Mouse (Mus musculus) CH12.LX (cell line): Measurements from ENCODE around the gene Fxyd3. TPM values are rescaled to one million over a fixed set of nuclear protein-coding genes. Genes with fewer than 3 reads are reported as not detected.

Experiments
- DNase-seq: peaks from one replicate; pipeline ENCODE4 v3.0.0-alpha.2; 2013; ENCODE audit errors: extremely low read depth
- H3K27ac ChIP-seq: 2 replicates; pipeline ENCODE4 v1.5.1; 2012; ENCODE audit warnings: low read depth, mild to moderate bottlenecking, control low read depth, moderate library complexity; ENCODE audit not compliant: insufficient read depth
- H3K27me3 ChIP-seq: replicated peaks from 2 replicates; pipeline ENCODE3; 2012; ENCODE audit warnings: inconsistent platforms
- H3K36me3 ChIP-seq, 2 experiments: replicated peaks in 1 of 2; 2 replicates each; pipeline versions ENCODE3 to v1.6.1; 2012; ENCODE audit warnings: inconsistent platforms in 1 of 2, low read length in 1 of 2, mild to moderate bottlenecking in 1 of 2, mixed read lengths in 1 of 2, moderate library complexity in 1 of 2; ENCODE audit not compliant: control insufficient read depth in 1 of 2, insufficient read depth in 1 of 2
- H3K4me1 ChIP-seq, 2 experiments: 2 replicates each; pipeline ENCODE4 v1.6.1; 2012; ENCODE audit warnings: inconsistent platforms in 1 of 2, moderate library complexity in 1 of 2; ENCODE audit not compliant: insufficient read depth in 2 of 2, control insufficient read depth in 1 of 2
- H3K4me2 ChIP-seq: 2 replicates; pipeline ENCODE4 v1.6.1; 2012; ENCODE audit warnings: low read depth, mild to moderate bottlenecking, control low read depth; ENCODE audit not compliant: poor library complexity, insufficient read depth, severe bottlenecking
- H3K4me3 ChIP-seq, 3 experiments: fragments of 150-350 bp in 1 of 3; sonication (generic) in 1 of 3; replicated peaks in 1 of 3; 2 replicates each; pipeline versions ENCODE3 to v1.5.1; 2011 to 2012; ENCODE audit warnings: low read depth in 2 of 3, low read length in 2 of 3, mild to moderate bottlenecking in 2 of 3, moderate library complexity in 2 of 3, control low read depth in 1 of 3, improper control_type of control experiment in 1 of 3, inconsistent platforms in 1 of 3, mixed read lengths in 1 of 3; ENCODE audit not compliant: poor library complexity in 1 of 3
- H3K79me2 ChIP-seq: replicated peaks from 2 replicates; pipeline ENCODE4 v1.6.1; 2012; ENCODE audit warnings: mild to moderate bottlenecking, moderate library complexity; ENCODE audit not compliant: control insufficient read depth, poor library complexity, insufficient read depth, severe bottlenecking; ENCODE audit errors: extremely low read depth
- H3K9ac ChIP-seq: 2 replicates; pipeline ENCODE4 v1.6.1; 2012; ENCODE audit warnings: low read depth, mild to moderate bottlenecking, control low read depth, moderate library complexity; ENCODE audit not compliant: insufficient read depth
- H3K9me3 ChIP-seq: replicated peaks from 2 replicates; pipeline ENCODE3; 2012; ENCODE audit warnings: low read length, inconsistent platforms, mixed read lengths
- BHLHE40 ChIP-seq: IDR thresholded peaks from 2 replicates; pipeline ENCODE4 v1.6.1; 2011; ENCODE audit warnings: mild to moderate bottlenecking, low read depth, low read length, improper control_type of control experiment
- CHD2 ChIP-seq: IDR thresholded peaks from 2 replicates; pipeline ENCODE4 v1.6.1; 2011; ENCODE audit warnings: low read length, improper control_type of control experiment
- CTCF ChIP-seq, 2 experiments: IDR thresholded peaks in 1 of 2; conservative IDR thresholded peaks in 1 of 2; 2 replicates each; pipeline ENCODE4 v1.5.1; 2011 to 2012; ENCODE audit warnings: low read depth in 2 of 2, low read length in 2 of 2, improper control_type of control experiment in 1 of 2, inconsistent platforms in 1 of 2, mild to moderate bottlenecking in 1 of 2, moderate library complexity in 1 of 2
- EP300 ChIP-seq: IDR thresholded peaks from 2 replicates; pipeline ENCODE4 v1.6.1; 2011; ENCODE audit warnings: low read length, improper control_type of control experiment
- ETS1 ChIP-seq: conservative IDR thresholded peaks from 2 replicates; pipeline ENCODE4 v1.6.1; 2012; ENCODE audit warnings: low read depth, mild to moderate bottlenecking, inconsistent platforms, low read length, improper control_type of control experiment, moderate library complexity
- JUND ChIP-seq: conservative IDR thresholded peaks from 2 replicates; pipeline ENCODE4 v1.6.1; 2011; ENCODE audit warnings: low read depth, low read length, improper control_type of control experiment
- MAFK ChIP-seq: IDR thresholded peaks from 2 replicates; pipeline ENCODE4 v1.6.1; 2011; ENCODE audit warnings: low read length, improper control_type of control experiment; ENCODE audit not compliant: insufficient replicate concordance
- MAX ChIP-seq: IDR thresholded peaks from 2 replicates; pipeline ENCODE4 v1.6.1; 2011; ENCODE audit warnings: low read length, improper control_type of control experiment
- MXI1 ChIP-seq: IDR thresholded peaks from 2 replicates; pipeline ENCODE4 v1.6.1; 2011; ENCODE audit warnings: mild to moderate bottlenecking, low read depth, low read length, improper control_type of control experiment
- NELFE ChIP-seq: IDR thresholded peaks from 2 replicates; pipeline ENCODE4 v1.6.1; 2011; ENCODE audit warnings: low read depth, low read length, improper control_type of control experiment
- NRF1 ChIP-seq: IDR thresholded peaks from 2 replicates; pipeline ENCODE4 v1.6.1; 2014; ENCODE audit warnings: low read depth, mild to moderate bottlenecking, inconsistent platforms, low read length, improper control_type of control experiment, moderate library complexity
- POLR2A ChIP-seq: IDR thresholded peaks from 2 replicates; pipeline ENCODE4 v1.6.1; 2011; ENCODE audit warnings: low read depth, mild to moderate bottlenecking, improper control_type of control experiment, low read length
- POLR2AphosphoS2 ChIP-seq: IDR thresholded peaks from 2 replicates; pipeline ENCODE4 v1.6.1; 2011; ENCODE audit warnings: low read depth, low read length, improper control_type of control experiment
- RAD21 ChIP-seq: IDR thresholded peaks from 2 replicates; pipeline ENCODE4 v1.6.1; 2011; ENCODE audit warnings: low read depth, mild to moderate bottlenecking, low read length, improper control_type of control experiment, moderate library complexity
- SIN3A ChIP-seq: IDR thresholded peaks from 2 replicates; pipeline ENCODE4 v1.6.1; 2012; ENCODE audit warnings: low read length, improper control_type of control experiment, inconsistent platforms
- SMC3 ChIP-seq: IDR thresholded peaks from 2 replicates; pipeline ENCODE4 v1.6.1; 2011; ENCODE audit warnings: low read depth, low read length, improper control_type of control experiment
- TCF12 ChIP-seq: IDR thresholded peaks from 2 replicates; pipeline ENCODE4 v1.6.1; 2014; ENCODE audit warnings: low read depth, mild to moderate bottlenecking, inconsistent platforms, low read length, improper control_type of control experiment
- USF1 ChIP-seq: IDR thresholded peaks from 2 replicates; pipeline ENCODE4 v1.6.1; 2014; ENCODE audit warnings: low read depth, mild to moderate bottlenecking, inconsistent platforms, low read length, improper control_type of control experiment
- ZC3H11A ChIP-seq: IDR thresholded peaks from 2 replicates; pipeline ENCODE4 v1.6.1; 2012; ENCODE audit warnings: low read depth, mild to moderate bottlenecking, inconsistent platforms, low read length, improper control_type of control experiment
- ZMIZ1 ChIP-seq: IDR thresholded peaks from 2 replicates; pipeline ENCODE4 v1.6.1; 2012; ENCODE audit warnings: low read depth, mild to moderate bottlenecking, inconsistent platforms, low read length, improper control_type of control experiment
- ZNF384 ChIP-seq: IDR thresholded peaks from 2 replicates; pipeline ENCODE4 v1.6.1; 2012; ENCODE audit warnings: low read depth, low read length, improper control_type of control experiment, inconsistent platforms
- dilution Hi-C: fragments of 300-500 bp; cut with MboI; formaldehyde crosslinking; loops from 2 replicates; pipeline ENCODE4 v1.14.3; 2020; ENCODE audit warnings: low sequenced_read_pairs; ENCODE audit not compliant: extremely low pct_unique_long_range_greater_than_20kb, extremely low pct_ligation_motif_present
- in situ Hi-C: fragments of 300-500 bp; cut with MboI; formaldehyde crosslinking; loops from 3 replicates; pipeline ENCODE4 v1.14.3; 2019; ENCODE audit warnings: low sequenced_read_pairs, low pct_ligation_motif_present, low pct_unique_long_range_greater_than_20kb, mixed read lengths
- polyA plus RNA-seq: library from polyadenylated mRNA; unstranded; fragments of >175 nt; gene quantifications from 2 replicates; pipeline ENCODE4 v1.2.1, GENCODE M21; 2012; ENCODE audit warnings: low read depth; ENCODE audit not compliant: insufficient read length
- total RNA-seq, 2 experiments: library from RNA; depleted of rRNA; stranded (reverse); fragments of 300-350 nt in 1 of 2; fragments of >200 nt in 1 of 2; gene quantifications; 2 replicates each; pipeline ENCODE4 v1.2.3; 2012 to 2014

The Fxyd3 gene
- total and polyA plus RNA-seq, 3 experiments = not detected

DNA sequence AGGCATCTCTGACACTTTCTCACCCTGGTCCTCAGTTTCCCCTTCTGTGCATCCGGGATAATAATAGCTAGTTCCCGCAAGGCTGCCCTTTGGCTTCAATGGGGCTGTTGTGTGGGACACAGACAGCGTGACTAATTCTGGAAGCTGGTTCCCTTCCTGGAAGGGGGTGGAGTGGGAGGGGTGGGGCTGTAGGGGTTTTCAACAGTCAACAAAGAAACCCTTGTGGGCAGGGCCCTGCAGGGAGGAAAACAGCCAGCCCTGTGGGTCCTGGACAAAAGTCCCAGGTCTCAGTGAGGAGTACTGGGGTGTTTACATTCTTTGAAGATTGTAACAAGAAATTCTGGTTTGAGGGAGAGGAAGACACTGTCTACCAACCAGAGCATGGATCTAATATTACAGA is 8.7 kb upstream of the Fxyd3 start:
- TF ChIP-seq ZMIZ1 (no peak), RAD21 (no peak), CHD2 (no peak), MAFK (no peak), TCF12 (no peak), CTCF (conservative IDR thresholded peaks at IDR 0.05 in 1 of 2, IDR thresholded peaks at IDR 0.05 in 1 of 2; ENCODE audit: low read depth in 2 of 2, low read length in 2 of 2) (no peak), NRF1 (no peak), SIN3A (no peak)
- Histone ChIP-seq H3K79me2 (no peaks in the 10 kb centered on the region), H3K36me3 (no peaks in the 10 kb centered on the region), H3K9ac (no peak overlapping the region), H3K4me2 (no peak overlapping the region), H3K4me1 (peaks cover 0 to 16% of the 10 kb centered on the region in 2 experiments; a peak in 2 of 4 replicates), H3K27ac (no peak overlapping the region), H3K27me3 (peaks cover 3% of the 10 kb centered on the region), H3K4me3 (no peak overlapping the region), H3K9me3 (peaks cover 8% of the 10 kb centered on the region)
- dilution Hi-C loops = no loop called here
- DNase-seq = no peak
- in situ Hi-C loops = no loop called here

DNA sequence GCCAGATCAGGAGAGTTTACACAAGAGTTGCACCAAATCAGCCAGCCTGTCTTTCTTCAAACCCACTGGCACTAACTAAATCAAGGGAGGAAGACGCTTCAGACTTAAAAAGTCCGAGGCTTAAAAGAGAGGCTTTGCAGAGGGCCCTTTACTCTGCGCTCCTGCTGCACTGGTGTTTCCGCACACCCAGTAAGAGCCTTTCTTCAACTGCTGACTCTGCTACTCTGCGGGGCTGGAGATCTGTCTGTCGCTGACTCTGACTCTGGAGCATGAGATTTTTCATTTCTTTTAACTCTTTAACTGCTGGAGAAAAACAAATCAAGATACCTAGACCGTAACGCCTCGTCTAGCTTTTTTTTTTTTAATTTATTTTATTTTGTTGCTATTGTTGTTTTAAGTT is 7.6 kb upstream of the Fxyd3 start:
- Histone ChIP-seq H3K4me2 (no peak overlapping the region), H3K9ac (no peak overlapping the region), H3K27ac (no peak overlapping the region), H3K4me1 (peaks cover 0 to 7% of the 10 kb centered on the region in 2 experiments; a peak in 2 of 4 replicates), H3K4me3 (no peak overlapping the region), H3K79me2 (no peaks in the 10 kb centered on the region), H3K36me3 (no peaks in the 10 kb centered on the region), H3K9me3 (peaks cover 6% of the 10 kb centered on the region), H3K27me3 (peaks cover 7% of the 10 kb centered on the region)
- dilution Hi-C loops (no loop called here), in situ Hi-C loops (no loop called here)
- TF ChIP-seq JUND (no peak), ETS1 (no peak), RAD21 (no peak), CTCF (conservative IDR thresholded peaks at IDR 0.05 in 1 of 2, IDR thresholded peaks at IDR 0.05 in 1 of 2; ENCODE audit: low read depth in 2 of 2, low read length in 2 of 2) (no peak), ZNF384 (no peak), CHD2 (no peak), USF1 (no peak), MXI1 (no peak), POLR2AphosphoS2 (no peak), MAFK (no peak), ZC3H11A (no peak), EP300 (no peak), TCF12 (no peak), BHLHE40 (no peak), MAX (no peak), NELFE (no peak), NRF1 (no peak), SMC3 (no peak), POLR2A (no peak), SIN3A (no peak)
- DNase-seq = no peak
